Mouse (Mus musculus): ENCODE data around the gene Rasgrf2.

Rasgrf2 gene

GRCm38 (mm10) chr13:92041584-92042563 is 89.6 kb downstream of the Rasgrf2 start:
- no peak for DNase-seq (ENCODE audit: low spot score)

DNA sequence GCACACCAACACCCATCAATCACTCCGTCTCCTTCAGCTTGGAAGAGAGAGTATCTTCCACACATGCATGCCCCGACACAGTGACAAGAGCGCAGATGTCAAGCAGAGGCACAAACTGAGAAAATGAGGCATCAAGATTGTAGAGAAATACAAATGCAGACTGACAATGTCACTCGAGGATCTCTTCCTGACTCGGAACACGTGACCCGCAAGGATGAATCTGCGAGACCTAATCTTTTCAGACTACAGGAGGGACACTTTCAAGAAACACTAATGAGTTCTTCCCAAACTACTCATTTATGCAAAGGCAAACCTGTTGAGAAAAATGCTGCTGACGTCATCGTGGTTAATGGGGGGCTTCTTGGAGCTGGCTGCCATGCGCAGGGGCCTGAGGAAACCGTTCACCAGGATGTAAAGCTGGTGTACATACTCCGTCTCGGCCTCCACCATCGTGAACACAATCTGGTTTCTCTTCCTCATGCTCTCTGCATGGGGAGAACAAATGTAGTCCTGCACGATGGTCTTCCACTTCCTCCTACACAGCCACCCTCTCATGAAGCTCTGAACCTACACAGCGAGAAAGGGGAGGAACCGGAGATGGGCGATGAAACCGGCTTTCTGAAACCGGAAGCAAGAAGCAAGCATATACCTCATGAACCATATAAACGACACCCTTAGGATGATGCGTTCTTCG is 100.9 kb downstream of the Rasgrf2 start:
- no peak for DNase-seq (ENCODE audit: low spot score)

- no peak for DNase-seq (ENCODE audit: low spot score)
Measured at GRCm38 (mm10) chr13:92029666-92030065, 101.8 kb downstream of the Rasgrf2 start.

GRCm38 (mm10) chr13:92027951-92028350 is 103.5 kb downstream of the Rasgrf2 start:
- no peak for DNase-seq (ENCODE audit: low spot score)

- no peak for DNase-seq (ENCODE audit: low spot score)
Measured at GRCm38 (mm10) chr13:92026651-92027050, 104.8 kb downstream of the Rasgrf2 start.

- DNase-seq (ENCODE audit: low spot score) = no peak
Measured at GRCm38 (mm10) chr13:92025124-92025523, 106.3 kb downstream of the Rasgrf2 start.

DNA sequence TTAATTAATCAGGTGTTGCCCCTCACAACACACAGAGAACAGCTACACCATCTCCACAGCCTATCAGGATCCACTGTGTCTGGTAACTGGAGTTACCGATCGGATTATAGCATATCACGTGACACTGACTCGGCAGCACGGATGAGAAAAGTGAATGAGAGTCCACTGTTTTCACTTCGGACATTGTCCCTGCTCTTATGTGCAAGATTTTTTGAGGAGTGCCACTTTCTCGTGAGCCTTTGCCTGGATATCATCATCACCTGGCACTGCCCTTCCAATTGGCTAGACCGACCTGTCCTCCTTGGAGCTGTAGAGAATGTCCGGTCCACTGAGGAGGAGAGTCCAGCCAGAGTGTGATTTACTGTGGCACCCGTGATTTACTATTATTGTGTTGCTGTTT is 109.3 kb downstream of the Rasgrf2 start:
- no peak for DNase-seq (ENCODE audit: low spot score)

GRCm38 (mm10) chr13:91996929-91997328 is 134.5 kb downstream of the Rasgrf2 start:
- DNase-seq (ENCODE audit: low spot score) = no peak

- DNase-seq (ENCODE audit: low spot score) = no peak
Measured at GRCm38 (mm10) chr13:91991412-91991811, 140.0 kb downstream of the Rasgrf2 start.

GRCm38 (mm10) chr13:91990709-91991284 is 140.7 kb downstream of the Rasgrf2 start:
- no peak for DNase-seq (ENCODE audit: low spot score)

DNA sequence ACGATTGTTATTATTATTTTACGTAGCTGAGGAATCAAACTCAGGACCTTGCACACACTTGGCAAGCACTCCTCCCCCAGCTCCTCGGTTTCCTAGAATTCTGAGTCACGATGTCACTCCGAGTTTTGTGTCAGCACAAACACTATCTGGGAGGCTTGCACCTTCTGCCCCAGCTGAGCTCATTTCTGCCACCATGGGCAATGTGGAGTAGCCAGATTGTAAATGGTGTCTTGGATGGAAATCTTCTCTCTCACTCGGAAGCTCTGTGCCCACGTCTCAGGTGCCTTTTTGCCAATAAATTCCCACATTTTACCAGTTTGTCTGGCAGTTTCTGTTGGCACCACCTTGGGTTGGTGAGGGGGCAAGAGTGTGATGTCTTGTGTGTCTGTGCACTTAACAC is 143.1 kb downstream of the Rasgrf2 start:
- no peak for DNase-seq (ENCODE audit: low spot score)

DNA sequence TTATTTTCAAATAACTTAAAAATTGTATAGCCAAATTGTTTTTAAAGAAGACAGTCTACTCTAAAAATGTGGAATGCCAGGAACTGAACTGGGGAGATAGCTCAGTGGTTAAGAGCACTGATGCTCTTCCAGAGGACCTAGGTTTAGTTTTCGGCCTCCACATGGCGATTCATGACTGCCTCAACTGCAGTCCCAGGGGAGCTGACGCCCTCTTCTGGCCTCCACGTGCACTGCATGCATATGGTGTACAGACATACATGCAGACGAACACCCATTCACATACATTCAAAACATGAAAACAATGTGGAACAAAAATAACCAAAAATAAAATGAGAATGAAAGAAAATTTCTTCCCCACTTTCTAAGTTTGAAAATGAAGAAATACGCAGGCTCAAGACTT is 144.5 kb downstream of the Rasgrf2 start:
- no peak for DNase-seq (ENCODE audit: low spot score)

- DNase-seq (ENCODE audit: low spot score) = no peak
Measured at GRCm38 (mm10) chr13:91985915-91986589, 145.4 kb downstream of the Rasgrf2 start.

GRCm38 (mm10) chr13:91985019-91985418 is 146.4 kb downstream of the Rasgrf2 start:
- DNase-seq (ENCODE audit: low spot score) = no peak

DNA sequence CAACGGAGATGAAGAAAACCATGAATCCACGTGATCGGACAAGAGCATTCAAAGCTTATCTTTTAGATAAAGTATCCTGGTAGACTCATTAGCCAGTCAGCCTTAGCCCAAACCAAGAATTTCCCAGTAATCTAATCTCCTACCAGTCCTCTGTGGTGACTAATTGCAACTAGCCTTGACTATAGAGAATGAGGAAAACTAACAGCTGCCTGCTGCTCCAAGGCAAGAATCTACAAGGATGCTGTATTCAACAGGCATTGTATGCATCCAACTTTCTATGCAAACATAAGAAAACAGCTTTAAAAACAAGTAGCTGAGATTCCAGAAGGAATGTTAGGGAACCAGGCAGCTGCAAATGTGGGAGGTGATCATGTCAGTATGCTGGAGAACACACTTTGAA is 149.4 kb downstream of the Rasgrf2 start:
- DNase-seq (ENCODE audit: low spot score) = no peak

DNA sequence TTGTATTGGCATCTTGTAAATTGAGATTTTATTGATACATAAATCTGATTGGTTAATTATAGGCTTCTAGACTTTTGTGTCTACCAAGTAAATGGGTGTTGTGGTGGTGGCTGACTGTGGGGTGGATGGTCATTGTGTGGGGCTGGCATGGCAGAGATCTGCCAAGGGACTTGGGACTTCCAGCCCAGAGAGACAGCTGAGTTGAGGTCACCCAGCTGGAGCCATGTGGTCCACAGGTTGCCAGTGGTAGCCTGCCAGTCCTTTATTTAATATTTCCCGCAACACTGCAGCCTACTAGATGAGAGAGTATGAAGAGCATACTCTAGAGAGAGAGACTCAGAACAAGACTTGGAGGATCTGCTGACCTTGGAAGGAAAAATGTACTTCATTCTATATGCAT is 150.0 kb downstream of the Rasgrf2 start:
- DNase-seq (ENCODE audit: low spot score) = no peak

DNA sequence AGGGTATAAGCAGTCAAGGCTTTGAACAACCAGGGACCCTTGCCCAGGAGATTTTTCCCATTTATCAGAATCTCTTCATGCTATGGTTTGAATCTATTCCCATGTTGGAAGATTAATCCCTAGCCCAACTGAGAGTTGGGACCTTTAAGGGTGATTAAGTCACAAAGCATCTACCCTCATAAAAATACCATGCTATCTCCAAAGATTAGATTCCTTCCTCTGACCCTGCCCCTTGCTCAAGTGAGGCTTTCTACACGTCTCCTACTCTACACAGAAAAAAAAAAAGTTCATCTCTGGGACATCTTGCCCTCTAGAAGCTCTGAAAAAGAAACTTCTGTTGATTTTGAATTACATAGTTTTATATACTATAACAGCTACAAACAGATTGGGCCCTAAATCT is 154.5 kb downstream of the Rasgrf2 start:
- DNase-seq (ENCODE audit: low spot score) = no peak

- no peak for DNase-seq (ENCODE audit: low spot score)
Measured at GRCm38 (mm10) chr13:91976541-91976940, 154.9 kb downstream of the Rasgrf2 start.

DNA sequence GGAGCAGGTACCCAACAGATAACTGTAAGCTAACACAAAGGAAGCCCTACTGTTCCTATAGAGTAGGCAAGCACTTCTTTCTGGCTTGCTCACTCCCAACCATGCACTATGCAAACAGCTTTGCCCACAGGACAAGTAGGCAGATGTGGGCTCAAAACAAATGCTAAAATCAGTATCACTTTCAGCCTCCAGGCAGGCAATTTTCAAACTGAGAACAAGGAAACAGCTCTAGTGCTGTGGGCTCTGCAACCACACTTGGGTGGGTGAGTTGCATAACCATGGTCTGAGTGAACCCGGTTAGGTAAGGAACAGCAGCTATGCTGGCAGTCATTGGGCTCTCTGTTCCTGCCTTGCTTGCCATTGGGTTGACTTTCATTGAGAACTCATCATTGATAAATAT is 157.3 kb downstream of the Rasgrf2 start:
- no peak for DNase-seq (ENCODE audit: low spot score)

- DNase-seq (ENCODE audit: low spot score) = no peak
Measured at GRCm38 (mm10) chr13:91971246-91971645, 160.2 kb downstream of the Rasgrf2 start.

GRCm38 (mm10) chr13:91956474-91956873 is 175.0 kb downstream of the Rasgrf2 start:
- DNase-seq (ENCODE audit: low spot score) = no peak

DNA sequence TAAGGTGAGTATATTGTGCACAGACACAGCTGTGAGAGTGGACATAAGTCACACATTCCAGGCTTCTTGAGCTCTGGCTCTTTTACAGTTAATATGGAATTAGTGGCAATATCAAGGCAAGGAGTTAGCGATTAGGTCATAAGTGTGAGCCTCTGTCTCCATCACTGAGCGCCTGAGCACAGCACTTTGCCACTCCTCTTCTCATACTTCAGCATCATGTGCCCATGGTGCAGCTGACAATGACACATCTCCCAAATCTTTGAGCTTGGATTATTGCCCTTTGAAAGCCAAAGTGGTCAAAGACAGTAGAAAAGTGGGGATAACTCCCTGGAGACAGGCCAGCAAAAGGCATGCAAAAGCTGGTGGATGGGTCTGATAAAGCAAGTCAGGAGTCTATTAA is 175.8 kb downstream of the Rasgrf2 start:
- DNase-seq (ENCODE audit: low spot score) = no peak
